Mouse (Mus musculus) forebrain, embryonic 16.5 days (tissue): Measurements from ENCODE around the gene Lilr4b. TPM values are rescaled to one million over a fixed set of nuclear protein-coding genes. Genes with fewer than 3 reads are reported as not detected.
"Not testable (repeated sequence)": the region's sequence is repeated elsewhere in the genome, so short reads cannot be mapped to it uniquely, and the experiment has no call there.

Source experiments
- ATAC-seq: fragments of 200-750 bp; cut with Nextera tagmentation; 2 replicates; pipeline ENCODE4 v1.8.0; 2017; ENCODE audit warnings: mild to moderate bottlenecking, moderate library complexity
- H3K27ac ChIP-seq: fragments of 300-500 bp; sonication (generic); 2 replicates; pipeline ENCODE4 v1.5.1; 2014; ENCODE audit warnings: low read length, control low read depth
- H3K27me3 ChIP-seq: fragments of 300-500 bp; sonication (generic); replicated peaks from 2 replicates; pipeline ENCODE4 v1.6.1; 2014; ENCODE audit warnings: low read length; ENCODE audit not compliant: control insufficient read depth, insufficient read depth
- H3K36me3 ChIP-seq: fragments of 300-500 bp; sonication (generic); 2 replicates; pipeline ENCODE4 v1.6.1; 2014; ENCODE audit not compliant: control insufficient read depth, insufficient read depth
- H3K4me1 ChIP-seq: fragments of 300-500 bp; sonication (generic); replicated peaks from 2 replicates; pipeline ENCODE4 v1.6.1; 2014; ENCODE audit warnings: low read length; ENCODE audit not compliant: control insufficient read depth, insufficient read depth
- H3K4me2 ChIP-seq: fragments of 300-500 bp; sonication (generic); 2 replicates; pipeline ENCODE4 v1.6.1; 2014; ENCODE audit warnings: mild to moderate bottlenecking, low read length, control low read depth
- H3K4me3 ChIP-seq: fragments of 300-500 bp; sonication (generic); replicated peaks from 2 replicates; pipeline ENCODE4 v1.5.1; 2014; ENCODE audit warnings: mild to moderate bottlenecking, low read length, control low read depth
- H3K9ac ChIP-seq: fragments of 300-500 bp; sonication (generic); replicated peaks from 2 replicates; pipeline ENCODE4 v1.6.1; 2014; ENCODE audit warnings: low read depth, low read length, control low read depth
- H3K9me3 ChIP-seq: fragments of 300-500 bp; sonication (generic); 2 replicates; pipeline ENCODE4 v1.6.1; 2016; ENCODE audit warnings: low read length; ENCODE audit not compliant: control insufficient read depth
- WGBS: fragments of 180-500 bp; shearing (Covaris S2); extraction: QIAGEN DNeasy Blood & Tissue Kit; methylation state at CpG from one replicate; pipeline ENCODE4 v1.1.7; 2014; 5-methylcytosine and 5-hydroxymethylcytosine counted together
- polyA plus RNA-seq: library from polyadenylated mRNA; unstranded; fragments of >200 nt; fragmentation: Nextera tagmentation; extraction: Ambion mirVana; gene quantifications from 2 replicates; pipeline ENCODE4 v1.2.1, GENCODE M21; 2015

Lilr4b gene
- polyA plus RNA-seq, result 0.19 TPM in 1 of 2 replicates, not detected in the other

DNA sequence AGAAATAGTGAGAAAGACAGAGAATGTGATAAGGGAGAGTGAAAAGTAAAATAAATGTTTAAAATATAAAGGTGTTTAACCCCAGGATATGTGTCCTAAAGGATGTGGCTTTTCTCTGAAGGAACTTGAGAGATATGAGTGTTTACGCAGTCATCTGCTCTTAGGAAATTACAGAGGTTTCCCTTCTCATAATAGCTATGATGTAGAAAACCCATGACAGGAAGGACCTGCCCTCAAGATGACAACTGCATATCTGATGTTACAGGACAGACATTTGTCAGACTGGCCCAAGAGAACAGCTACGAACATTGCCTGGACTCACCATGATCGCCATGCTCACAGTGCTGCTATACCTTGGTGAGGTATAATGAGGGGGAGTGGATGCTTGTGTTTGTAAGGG, at the start of gene Lilr4b, which contains the start of gene Gm49339:
TSS of gene Lilr4b (plus strand) at position 236 of the 400 bp plus-strand sequence.
TSS of gene Gm49339 (plus strand) at position 216 of the 400 bp plus-strand sequence.
- H3K27ac ChIP-seq, H3K4me1 ChIP-seq, H3K27me3 ChIP-seq, H3K9me3 ChIP-seq, H3K36me3 ChIP-seq, H3K4me2 ChIP-seq, H3K4me3 ChIP-seq, H3K9ac ChIP-seq, ATAC-seq: not testable (repeated sequence)
- WGBS, result 86% methylated on average over 1 of the region's 3 CpGs

DNA sequence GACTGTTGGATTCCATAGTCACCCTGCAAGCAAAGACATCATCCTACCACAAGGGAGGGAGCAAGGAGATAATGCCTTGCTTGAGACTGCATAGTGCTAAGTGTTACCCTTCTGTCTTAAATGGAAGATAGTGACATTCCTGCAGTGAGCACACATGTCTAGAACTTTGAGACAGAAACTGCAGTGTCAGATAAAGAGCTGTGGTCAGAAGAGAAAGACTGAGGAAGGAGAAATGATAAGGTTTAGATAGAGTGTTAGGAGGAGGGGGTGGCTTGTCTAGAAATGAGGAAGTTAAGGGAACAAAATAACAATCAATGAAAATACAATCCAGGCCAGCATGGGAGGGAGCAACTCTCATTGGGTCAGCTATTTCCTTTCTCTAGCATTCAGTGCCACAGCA, 47.5 kb upstream of the Lilr4b start:
- H3K9ac ChIP-seq, result no peak overlapping the region
- no peaks in the 10 kb centered on the region for H3K36me3 ChIP-seq
- H3K27me3 ChIP-seq, result no peaks in the 10 kb centered on the region
- H3K4me3 ChIP-seq, result no peak overlapping the region
- no peak overlapping the region for H3K27ac ChIP-seq
- no peaks in the 10 kb centered on the region for H3K9me3 ChIP-seq
- no peak overlapping the region for H3K4me2 ChIP-seq
- ATAC-seq, result no peak
- H3K4me1 ChIP-seq, result no peaks in the 10 kb centered on the region

DNA sequence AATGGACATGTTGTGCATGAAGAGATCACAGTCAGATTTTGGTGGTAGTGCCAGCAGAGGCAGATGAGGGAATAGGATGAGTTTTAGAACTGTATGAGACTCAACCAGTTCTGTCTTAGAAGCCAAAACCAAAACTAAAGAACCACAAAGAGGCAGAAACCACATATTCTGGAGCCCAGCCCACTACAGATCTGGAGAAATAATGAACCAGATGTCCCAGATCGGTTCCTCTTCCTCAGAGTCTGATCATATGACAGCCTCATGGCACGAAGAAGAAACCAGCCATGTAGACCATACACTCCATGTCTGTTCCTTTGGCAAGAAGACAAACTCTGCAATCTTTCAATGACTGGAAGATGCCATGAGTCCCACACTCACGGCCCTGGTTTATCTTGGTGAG, 44.7 kb upstream of the Lilr4b start:
- Histone ChIP-seq H3K4me2 (no peak overlapping the region), H3K4me1 (no peaks in the 10 kb centered on the region), H3K9me3 (no peaks in the 10 kb centered on the region), H3K27me3 (no peaks in the 10 kb centered on the region), H3K27ac (no peak overlapping the region), H3K4me3 (no peak overlapping the region), H3K36me3 (no peaks in the 10 kb centered on the region), H3K9ac (no peak overlapping the region)
- 75% methylated on average over 3 of the region's 3 CpGs for WGBS
- ATAC-seq, result no peak

DNA sequence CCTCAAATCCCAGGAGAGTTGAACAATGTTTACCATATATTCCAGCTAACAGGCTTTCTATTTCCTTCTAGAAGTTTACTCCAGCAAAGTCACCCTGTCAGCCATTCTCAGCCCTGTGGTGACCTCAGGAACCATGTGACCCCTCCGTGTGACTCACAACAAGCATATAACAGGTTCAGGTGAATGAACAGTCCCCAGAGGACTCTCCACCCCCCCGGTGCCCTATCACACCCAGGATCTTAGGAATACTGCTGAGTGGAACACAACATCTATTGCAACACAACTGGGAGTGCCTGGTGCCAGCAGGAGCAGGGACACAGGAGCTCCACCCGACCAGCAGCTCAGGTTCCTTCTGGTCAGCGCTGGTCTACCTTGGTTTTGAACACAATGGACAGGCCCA, 28.8 kb upstream of the Lilr4b start:
- H3K4me3 ChIP-seq, result no peak overlapping the region
- H3K27ac ChIP-seq, result no peak overlapping the region
- WGBS, result 86% methylated on average over 4 of the region's 4 CpGs
- no peaks in the 10 kb centered on the region for H3K36me3 ChIP-seq
- H3K9ac ChIP-seq, result no peak overlapping the region
- ATAC-seq, result no peak
- no peaks in the 10 kb centered on the region for H3K9me3 ChIP-seq
- H3K4me2 ChIP-seq, result no peak overlapping the region
- H3K27me3 ChIP-seq, result no peaks in the 10 kb centered on the region
- no peaks in the 10 kb centered on the region for H3K4me1 ChIP-seq

DNA sequence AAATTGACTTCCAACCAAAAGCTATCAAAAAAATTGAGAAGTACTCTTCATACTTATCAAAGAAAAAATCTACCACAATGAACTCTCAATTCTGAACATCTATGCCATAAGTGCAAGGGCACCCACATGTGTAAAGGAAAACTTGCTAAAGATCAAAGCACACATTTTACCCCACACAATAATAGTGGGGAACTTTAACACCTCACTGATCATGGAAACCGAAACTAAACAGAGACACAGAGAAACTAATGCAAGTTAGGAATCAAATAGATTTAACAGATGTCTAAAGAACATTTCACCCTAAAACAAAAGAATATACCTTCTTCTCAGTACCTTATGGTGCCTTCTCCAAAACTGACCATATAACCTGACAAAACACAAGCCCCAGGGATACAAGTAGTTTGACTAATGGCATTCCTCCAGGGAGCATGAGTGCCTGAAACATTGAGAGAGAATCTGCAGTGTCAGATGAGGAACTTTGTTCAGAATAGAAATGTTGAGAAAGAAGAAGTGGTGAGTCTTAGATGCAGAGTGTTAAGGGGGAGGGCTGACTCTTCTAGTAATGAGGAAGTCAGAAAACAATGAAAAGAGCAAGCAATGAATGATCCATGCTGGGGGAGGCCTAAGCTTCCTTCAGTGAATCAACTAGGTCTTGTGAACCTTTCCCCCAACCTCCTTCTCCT, 26.7 kb upstream of the Lilr4b start:
- Histone ChIP-seq H3K27me3 (no peaks in the 10 kb centered on the region), H3K27ac (no peak overlapping the region), H3K4me1 (no peaks in the 10 kb centered on the region), H3K36me3 (no peaks in the 10 kb centered on the region), H3K9me3 (no peaks in the 10 kb centered on the region), H3K4me2 (no peak overlapping the region), H3K4me3 (no peak overlapping the region), H3K9ac (no peak overlapping the region)
- WGBS, result 86% methylated on average over 1 of the region's 1 CpGs
- ATAC-seq, result no peak

DNA sequence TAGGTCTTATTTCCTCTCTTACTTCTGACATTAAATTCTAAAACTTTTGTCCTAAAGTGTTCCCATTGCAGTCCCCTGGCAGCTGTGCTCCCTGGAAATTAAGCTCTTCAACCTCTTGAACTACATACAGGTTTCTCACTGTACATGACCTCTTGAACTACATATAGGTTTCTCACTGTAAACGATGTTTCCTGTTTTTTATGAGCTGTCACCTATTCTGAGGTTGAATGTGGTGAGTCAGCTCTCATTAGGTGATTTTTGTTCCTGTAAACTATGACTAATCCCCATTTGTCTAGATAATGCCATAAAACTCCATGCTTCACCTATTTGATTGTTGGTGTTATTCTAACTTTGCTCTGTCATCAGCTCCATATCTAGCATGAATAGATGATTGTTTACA, 26.1 kb upstream of the Lilr4b start:
- no peak overlapping the region for H3K4me3 ChIP-seq
- no peak overlapping the region for H3K9ac ChIP-seq
- no peak overlapping the region for H3K4me2 ChIP-seq
- no peak for ATAC-seq
- H3K27ac ChIP-seq, result no peak overlapping the region
- no peaks in the 10 kb centered on the region for H3K4me1 ChIP-seq
- H3K27me3 ChIP-seq, result no peaks in the 10 kb centered on the region
- H3K36me3 ChIP-seq, result no peaks in the 10 kb centered on the region
- no peaks in the 10 kb centered on the region for H3K9me3 ChIP-seq
- 74% methylated on average over 1 of the region's 1 CpGs for WGBS

DNA sequence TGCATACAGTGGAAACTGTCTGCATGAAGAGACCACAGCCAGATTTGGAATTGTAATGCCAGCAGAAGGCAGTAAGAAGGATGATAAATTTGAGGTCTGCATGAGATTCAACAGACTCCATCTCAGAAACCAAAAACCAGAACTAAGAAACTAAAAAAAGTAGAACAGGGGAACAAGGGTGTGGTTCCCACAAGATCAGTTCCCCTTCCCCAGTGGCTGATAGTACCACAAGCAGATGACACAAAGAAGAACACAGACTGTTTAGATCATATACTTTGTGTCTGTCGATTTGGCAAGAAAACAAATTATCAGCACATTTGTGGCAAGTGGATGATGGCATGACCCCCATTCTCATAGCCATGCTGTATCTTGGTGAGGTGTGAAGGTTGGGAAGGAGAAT, 24.7 kb upstream of the Lilr4b start:
- H3K36me3 ChIP-seq, result no peaks in the 10 kb centered on the region
- H3K4me1 ChIP-seq, result no peaks in the 10 kb centered on the region
- no peak overlapping the region for H3K4me3 ChIP-seq
- no peaks in the 10 kb centered on the region for H3K9me3 ChIP-seq
- H3K27me3 ChIP-seq, result no peaks in the 10 kb centered on the region
- ATAC-seq, result no peak
- no peak overlapping the region for H3K9ac ChIP-seq
- no peak overlapping the region for H3K4me2 ChIP-seq
- H3K27ac ChIP-seq, result no peak overlapping the region
- 88% methylated on average over 1 of the region's 1 CpGs for WGBS

DNA sequence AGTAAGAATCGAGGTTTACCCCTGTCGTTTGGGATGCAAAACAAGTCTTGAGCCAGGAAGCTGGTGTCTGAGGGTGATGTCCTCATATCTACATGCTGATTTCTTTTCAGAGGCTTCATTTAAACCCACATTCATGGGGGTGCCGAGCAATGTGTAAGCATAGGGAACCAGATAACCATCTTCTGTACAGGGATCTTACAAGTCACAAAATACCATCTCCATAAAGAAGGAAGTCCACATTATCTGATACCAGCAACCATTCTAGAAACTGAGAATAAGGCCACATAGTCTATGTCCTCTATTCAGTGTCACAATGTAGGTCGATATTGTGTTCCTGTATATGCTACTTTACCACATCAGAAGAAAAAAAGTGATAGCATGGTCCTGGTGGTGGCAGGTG, 24.1 kb upstream of the Lilr4b start:
- Histone ChIP-seq H3K4me2 (no peak overlapping the region), H3K36me3 (no peaks in the 10 kb centered on the region), H3K27me3 (no peaks in the 10 kb centered on the region), H3K4me3 (no peak overlapping the region), H3K4me1 (no peaks in the 10 kb centered on the region), H3K27ac (no peak overlapping the region), H3K9me3 (no peaks in the 10 kb centered on the region), H3K9ac (no peak overlapping the region)
- WGBS, result 76% methylated on average over 4 of the region's 4 CpGs
- no peak for ATAC-seq

DNA sequence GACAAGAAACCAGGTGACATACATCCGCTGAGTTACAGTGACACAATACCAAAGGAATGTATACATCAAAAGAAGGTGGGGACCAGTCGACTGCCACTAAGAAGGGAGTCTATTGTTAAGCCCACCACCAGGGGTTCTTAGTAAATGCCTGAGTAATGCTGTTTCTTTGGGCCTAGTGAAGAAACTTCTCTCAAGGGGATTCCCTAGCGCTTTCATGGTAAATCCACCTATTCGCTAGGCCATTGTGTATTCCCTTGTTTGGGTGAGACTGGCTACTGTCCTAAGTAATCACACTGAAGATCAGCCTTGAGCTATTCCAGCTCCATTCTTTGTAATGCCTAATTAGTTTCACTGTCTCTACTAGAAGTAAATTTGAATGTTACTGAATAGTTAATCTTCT, 16.6 kb upstream of the Lilr4b start:
- not testable (repeated sequence) for H3K9ac ChIP-seq, H3K4me3 ChIP-seq, H3K27me3 ChIP-seq, H3K36me3 ChIP-seq, H3K4me2 ChIP-seq, H3K9me3 ChIP-seq, ATAC-seq, H3K27ac ChIP-seq, H3K4me1 ChIP-seq
- 12% methylated on average over 4 of the region's 4 CpGs for WGBS

DNA sequence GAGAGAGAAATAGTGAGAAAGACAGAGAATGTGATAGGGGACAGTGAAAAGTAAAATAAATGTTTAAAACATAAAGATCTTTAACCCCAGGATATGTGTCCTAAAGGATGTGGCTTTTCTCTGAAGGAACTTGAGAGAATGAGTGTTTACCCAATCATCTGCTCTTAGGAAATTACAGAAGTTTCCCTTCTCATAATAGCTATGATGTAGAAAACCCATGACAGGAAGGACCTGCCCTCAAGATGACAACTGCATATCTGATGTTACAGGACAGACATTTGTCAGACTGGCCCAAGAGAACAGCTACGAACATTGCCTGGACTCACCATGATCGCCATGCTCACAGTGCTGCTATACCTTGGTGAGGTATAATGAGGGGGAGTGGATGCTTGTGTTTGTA, 10.3 kb downstream of the Lilr4b start, which contains the start of gene Lilrb4a:
TSS of gene Lilrb4a (plus strand) at position 266 of the 400 bp plus-strand sequence.
- ATAC-seq, H3K4me3 ChIP-seq, H3K27me3 ChIP-seq, H3K4me2 ChIP-seq, H3K9me3 ChIP-seq, H3K27ac ChIP-seq, H3K36me3 ChIP-seq, H3K4me1 ChIP-seq, H3K9ac ChIP-seq: not testable (repeated sequence)
- no CpG with 5 or more reads among the region's 2 CpGs for WGBS
